Mouse (Mus musculus) brain, embryonic 14.5 days (tissue): Measurements from ENCODE around the gene Abcc1.

ENCODE experiments used
- CTCF ChIP-seq: fragments of 200-500 bp; IDR thresholded peaks from 2 replicates; pipeline ENCODE4 v1.5.1; 2012; ENCODE audit warnings: inconsistent platforms, mild to moderate bottlenecking, moderate library complexity, borderline replicate concordance; ENCODE audit not compliant: insufficient read depth, insufficient read length; ENCODE audit errors: extremely low read depth
- POLR2A ChIP-seq: fragments of 200-500 bp; IDR thresholded peaks from 2 replicates; pipeline ENCODE4 v1.6.1; 2012; ENCODE audit warnings: mild to moderate bottlenecking, inconsistent platforms, borderline replicate concordance; ENCODE audit not compliant: poor library complexity, insufficient read depth, insufficient read length, severe bottlenecking; ENCODE audit errors: extremely low read depth

DNA sequence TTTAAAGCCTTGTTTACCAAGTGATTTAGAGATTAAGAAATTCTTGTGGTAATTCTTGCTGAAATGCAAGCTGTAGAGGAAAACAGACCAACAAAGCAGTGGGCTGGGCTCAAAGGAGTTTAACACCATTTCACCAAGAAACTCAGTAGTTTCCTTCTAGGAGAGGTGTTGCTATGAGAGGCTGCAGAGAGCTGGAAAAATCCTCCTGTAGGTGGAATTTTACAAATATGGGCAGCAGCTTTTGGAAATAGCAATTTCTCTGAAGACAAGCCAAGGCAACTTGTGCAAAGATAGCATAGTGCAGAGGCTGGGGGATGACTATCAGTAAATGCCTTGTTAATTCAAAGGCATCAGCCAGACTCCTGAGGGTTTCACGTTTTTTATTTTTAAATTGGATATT lies 40.9 kb upstream of the Abcc1 start:
- no peak for TF ChIP-seq POLR2A
- no peak for TF ChIP-seq CTCF
